Mouse (Mus musculus): ENCODE measurements around the gene Luc7l.

Luc7l gene

DNA sequence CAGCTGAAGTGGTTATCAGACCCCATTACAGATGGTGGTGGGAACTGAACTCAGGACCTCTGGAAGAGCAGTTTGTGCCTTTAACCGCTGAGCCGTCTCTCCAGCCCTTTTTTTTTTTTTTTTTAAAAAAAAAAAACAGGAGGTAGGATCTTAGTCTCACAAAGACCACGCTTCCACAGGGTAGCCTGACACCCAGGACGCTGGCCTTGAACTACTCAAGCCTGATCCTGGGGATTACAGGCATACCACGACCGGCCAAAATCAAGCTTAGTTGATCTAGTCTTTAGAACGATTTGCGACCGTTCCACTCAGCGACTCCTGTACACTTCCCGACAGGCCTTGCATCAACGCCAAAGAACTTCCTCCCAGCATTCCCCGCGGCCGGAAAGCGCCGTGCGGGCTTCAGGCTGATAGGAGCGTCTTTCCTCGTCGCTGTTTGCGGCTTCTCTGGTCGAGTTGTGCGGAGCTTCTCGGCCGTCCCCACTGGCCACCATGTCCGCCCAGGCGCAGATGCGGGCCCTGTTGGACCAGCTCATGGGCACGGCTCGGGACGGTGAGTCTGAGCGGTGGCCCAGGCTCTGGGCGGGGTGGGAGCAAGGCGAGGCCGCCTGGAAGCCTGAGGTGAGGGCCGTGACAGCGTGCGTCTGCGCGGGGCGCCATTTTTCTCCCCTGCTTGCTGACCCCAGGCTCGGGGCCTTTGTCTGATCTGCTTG lies at the start of gene Luc7l:
Luc7l (plus strand) TSS at position 358 of the 713 bp plus-strand sequence.
- peak; percentile 97 for DNase-seq (ENCODE audit: low spot score)

DNA sequence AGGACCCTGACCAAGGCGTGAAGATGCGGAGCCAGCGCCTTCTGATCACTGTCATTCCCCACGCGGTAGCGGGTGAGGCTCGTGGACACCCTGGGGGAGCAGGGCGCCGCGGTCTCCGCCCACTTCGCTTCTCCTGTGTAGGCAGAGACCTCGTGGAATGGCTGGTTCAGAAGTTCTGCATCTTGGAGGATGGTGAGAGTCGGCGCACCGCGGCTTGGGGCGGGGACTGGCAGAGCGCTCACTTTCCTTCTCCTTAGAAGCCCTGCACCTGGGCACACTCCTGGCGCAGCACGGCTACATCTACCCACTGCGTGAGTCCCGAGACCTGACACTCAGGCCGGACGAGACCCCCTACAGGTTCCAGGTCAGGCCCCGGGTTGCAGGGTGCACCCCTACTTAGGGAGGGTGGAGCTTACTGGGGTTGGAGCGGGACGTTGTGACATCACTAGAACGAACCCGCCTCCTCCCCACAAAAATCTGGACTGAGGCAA lies 49.3 kb upstream of the Luc7l start:
- DNase-seq (ENCODE audit: low spot score): no peak

DNA sequence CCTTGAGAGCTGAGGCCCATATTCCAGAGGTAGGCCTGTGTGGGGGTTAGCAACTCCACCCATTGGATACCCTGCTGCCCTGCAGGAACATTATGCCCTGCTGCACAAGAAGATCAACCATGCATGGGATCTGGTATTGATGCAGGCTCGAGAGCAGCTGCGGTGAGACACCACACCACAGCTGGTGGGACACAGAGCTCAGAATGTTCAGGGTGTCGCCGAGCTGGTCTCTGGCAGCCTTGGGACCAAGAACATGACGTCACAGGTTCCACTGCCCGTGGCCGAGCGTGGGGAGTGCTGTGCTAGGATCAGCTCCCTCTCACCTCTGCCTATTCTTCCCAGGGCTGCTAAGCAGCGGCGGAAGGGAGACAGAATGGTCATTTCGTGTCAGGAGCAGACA lies 47.9 kb upstream of the Luc7l start:
- DNase-seq (ENCODE audit: low spot score): no peak

DNA sequence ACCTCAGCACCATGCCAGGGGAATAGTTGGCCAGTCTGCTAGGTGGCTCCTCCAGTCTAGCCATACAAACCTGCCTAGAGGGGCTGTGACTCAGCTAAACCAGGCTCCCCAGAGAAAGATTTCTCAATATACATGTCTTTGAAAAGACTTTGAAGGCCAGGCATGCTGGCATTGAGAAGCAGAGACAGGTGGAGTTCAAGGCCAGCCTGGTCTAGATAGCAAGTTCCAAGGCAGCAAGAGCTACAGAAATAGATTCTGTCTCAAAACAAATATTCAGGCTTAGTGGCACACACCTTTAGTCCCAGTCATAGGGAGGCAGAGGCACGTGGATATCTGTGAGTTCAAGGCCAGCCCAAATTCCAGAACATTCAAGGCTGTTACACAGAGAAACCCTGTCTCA lies 46.3 kb upstream of the Luc7l start:
- DNase-seq (ENCODE audit: low spot score): no peak

DNA sequence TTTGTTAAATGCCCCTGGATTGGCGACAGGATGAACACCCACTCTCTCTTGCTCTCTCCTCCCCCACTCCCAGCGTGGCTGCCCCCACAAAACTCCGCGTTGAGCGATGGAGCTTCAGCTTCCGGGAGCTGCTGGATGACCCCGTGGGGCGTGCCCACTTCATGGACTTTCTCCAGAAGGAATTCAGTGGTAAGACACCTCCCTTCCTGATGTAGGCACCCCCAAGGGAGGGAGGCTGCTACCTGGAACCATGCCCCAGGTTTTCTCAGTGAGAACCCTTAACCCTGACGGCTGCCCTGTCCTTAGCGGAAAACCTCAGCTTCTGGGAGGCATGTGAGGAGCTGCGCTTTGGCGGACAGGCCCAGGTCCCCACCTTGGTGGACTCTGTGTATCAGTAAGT lies 45.0 kb upstream of the Luc7l start, which contains the start of gene Arhgdig:
Arhgdig (minus strand) TSS at position 101 of the 400 bp plus-strand sequence.
- no peak for DNase-seq (ENCODE audit: low spot score)

DNA sequence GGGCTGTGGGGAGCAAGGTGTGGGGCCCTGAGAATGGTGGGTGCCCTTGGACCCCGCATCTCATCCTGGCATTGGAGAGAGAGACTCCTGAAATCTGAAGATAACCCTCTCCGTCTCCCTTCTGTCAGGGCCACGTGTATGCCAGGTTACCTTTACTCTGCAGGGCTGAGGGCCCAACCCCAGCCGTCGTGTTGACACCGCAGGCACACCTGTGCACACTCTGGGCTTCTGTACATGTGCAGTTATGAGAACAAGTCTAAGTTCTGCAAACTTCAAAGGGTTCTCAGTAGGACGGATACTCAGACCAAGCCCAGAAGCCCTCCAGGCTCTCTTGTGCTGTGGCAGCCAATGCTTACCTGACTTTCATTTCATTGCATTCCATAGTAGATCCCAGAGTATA lies 40.5 kb upstream of the Luc7l start:
- no peak for DNase-seq (ENCODE audit: low spot score)

DNA sequence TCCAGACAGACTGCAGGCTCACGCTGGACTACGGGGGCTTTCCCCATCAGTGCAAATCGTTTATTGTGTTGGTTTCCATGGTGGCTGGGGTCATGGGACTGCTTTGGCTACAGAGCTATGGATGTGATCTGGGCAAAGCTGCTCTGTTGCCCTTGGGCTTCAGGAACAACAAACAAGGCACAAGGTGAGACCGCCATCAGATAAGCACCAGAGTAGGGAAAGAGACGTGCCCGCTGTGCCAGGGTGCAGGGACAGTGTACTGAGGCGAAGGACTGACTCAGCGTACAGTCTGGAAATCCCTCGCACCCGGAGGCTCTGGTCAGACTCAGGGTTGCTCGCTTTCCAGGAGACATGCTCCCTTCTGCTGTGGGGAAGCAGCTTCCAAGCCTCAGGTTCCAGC lies 40.0 kb upstream of the Luc7l start:
- DNase-seq (ENCODE audit: low spot score): no peak

DNA sequence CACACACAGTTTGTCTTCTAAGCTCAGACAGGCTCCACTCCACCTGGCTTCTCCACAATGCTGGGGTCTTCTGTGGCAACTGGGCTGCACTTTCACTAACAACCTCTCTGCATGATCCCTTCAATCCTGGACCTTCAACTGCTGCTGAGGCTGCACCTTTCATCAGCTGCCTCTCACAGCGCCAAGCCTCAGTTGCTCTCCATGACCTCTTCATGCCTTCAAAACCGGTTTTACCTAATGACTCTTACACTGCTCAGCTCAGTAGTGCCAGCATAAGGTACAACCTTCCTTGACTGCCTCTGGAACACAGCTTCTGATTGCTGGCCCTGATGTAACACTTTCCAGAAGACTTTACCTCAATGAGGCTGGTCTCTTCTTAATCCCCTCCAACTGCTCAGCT lies 31.2 kb upstream of the Luc7l start:
- no peak for DNase-seq (ENCODE audit: low spot score)

DNA sequence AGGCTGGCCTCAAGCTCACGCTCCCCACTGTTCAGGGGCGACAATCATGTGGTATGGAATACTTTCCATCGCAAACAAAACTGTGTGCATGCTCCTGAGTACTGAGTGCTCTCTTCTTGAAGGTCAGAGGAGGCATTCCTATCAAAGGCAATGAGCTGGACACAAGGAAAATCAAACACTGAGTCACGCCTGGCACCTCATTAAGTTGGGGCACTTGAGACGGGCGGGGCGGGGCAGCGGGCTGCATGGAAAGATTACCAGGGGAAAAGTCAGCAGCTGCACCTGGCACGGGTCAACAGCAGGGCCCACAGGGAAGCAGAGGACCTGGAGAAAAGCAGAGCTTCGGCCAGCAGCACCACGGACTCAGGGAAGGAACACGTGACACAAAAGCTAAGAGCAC lies 27.5 kb upstream of the Luc7l start:
- no peak for DNase-seq (ENCODE audit: low spot score)

DNA sequence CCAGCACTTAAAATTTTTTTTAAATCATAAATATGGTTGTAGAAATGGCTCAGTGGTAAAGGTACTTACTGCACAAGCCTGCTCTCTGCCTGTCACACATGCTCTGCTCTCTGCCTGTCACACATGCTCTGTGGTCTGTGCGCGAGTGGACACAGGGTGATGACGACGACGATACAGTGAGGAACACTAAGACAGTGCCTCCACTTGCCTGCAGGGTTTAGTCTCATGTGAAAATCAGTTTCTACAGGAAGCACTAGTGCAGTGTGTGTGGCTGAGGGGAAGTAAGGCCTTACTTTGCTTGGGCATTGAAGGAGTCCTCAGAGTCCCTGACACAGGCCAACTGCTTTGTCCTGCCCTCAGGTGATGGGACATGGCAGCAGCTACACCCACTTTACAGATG lies 22.9 kb upstream of the Luc7l start:
- DNase-seq (ENCODE audit: low spot score): no peak

DNA sequence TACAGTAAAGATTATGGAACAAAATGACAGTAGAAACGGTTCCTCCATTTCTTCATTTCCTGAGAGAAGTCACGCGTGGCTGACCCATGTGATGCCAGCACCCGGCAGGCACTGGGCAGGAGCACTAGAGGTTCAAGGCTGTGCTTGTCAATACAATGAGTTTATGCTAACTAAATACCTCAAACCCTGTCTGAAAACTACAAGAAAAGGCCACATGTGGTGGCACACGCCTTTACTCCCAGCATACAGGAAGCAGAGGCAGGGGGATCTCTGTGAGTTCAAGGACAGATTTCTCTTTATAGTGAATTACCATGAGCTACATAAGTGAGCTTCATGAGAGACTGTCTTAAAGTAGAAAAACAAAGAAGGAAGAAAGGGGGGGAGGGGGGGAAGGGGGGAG lies 21.5 kb upstream of the Luc7l start:
- no peak for DNase-seq (ENCODE audit: low spot score)

DNA sequence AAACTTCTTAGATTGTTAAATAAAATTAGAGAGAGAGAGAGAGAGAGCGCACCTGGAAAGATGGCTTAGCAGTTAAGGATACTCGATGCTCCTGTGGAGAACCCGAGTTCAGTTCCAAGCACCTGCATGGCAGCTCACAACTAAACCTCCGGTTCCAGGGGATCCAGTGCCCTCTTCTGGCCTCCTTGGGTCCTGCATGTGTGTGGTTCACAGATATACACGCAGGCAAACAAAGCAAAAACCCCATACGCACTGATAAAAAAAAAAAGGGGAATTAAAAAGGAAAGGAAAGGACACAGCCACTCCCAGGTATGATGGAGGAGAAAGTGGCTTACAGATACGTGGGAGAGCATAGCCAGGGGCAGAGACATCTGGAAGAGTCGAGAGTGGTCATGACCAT lies 19.8 kb upstream of the Luc7l start:
- no peak for DNase-seq (ENCODE audit: low spot score)

DNA sequence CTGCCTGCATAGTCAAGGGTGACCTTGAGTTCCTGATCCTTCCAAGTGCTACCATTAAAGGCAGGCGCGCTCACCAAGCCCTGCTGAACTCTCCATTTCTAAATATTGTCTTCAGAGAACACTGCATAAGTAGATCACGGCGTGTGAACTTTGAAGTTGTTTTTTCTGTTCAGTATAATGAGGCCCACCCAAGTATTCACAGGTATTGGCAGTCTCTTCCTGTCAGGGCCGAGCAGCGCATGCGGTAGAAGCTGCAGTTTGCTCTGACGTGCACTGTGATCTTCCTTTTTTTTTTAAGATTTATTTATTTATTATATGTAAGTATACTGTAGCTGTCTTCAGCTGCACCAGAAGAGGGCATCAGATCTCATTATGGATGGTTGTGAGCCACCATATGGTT lies 18.3 kb upstream of the Luc7l start:
- no peak for DNase-seq (ENCODE audit: low spot score)

DNA sequence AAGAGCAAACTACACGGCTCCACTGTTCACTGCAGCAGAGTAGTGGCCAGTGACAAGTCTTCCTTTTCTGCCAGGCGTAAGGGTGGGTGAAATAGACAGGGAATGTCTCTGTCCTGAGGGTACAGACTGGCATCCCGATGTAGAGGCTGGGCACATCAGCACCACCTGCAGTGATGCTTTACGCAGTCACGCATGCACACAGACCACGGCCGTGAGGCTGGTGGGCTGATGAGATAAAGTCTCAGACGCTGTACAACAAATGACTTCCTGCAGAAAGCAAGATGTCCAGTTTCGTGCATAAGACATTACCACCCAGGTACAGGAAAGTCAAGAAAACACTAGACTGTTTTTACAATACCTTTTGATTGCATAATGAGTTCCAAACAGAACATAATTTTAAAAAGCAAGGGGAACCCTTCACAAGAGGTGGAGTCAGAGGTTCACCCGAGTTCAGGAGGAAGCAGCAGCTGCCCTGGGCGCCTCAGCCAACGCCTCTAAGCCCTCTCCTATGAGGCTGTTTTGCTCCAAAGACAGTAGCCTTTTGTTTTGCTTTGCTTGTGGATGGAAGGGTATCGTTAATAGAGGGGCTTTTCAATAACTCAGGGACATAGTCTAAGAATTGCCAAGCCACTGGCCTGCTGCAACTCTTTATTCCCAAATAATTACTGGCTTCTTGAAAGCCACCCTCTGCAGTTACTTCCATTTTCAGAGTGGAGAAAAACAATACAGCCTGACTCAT lies 17.4 kb upstream of the Luc7l start:
- no peak for DNase-seq (ENCODE audit: low spot score)

DNA sequence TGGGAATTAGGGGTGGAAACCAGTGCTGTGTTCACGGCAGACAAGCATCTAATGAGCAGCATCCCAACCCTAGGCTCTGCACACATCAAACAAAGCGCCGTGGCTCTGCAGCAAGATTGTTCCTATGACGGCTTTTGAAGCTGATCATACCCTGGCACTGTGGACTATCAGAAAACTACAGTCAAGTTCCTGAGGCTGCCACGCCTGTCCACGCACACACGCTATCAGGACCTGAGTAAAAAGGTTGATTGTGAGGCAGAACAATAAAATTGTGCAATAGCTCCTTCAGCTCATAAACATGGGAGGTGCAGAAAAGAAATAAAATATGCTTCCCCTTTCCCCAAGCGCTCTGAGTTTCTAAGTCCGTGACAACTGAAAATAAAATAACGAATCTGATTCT lies 15.0 kb upstream of the Luc7l start:
- no peak for DNase-seq (ENCODE audit: low spot score)

DNA sequence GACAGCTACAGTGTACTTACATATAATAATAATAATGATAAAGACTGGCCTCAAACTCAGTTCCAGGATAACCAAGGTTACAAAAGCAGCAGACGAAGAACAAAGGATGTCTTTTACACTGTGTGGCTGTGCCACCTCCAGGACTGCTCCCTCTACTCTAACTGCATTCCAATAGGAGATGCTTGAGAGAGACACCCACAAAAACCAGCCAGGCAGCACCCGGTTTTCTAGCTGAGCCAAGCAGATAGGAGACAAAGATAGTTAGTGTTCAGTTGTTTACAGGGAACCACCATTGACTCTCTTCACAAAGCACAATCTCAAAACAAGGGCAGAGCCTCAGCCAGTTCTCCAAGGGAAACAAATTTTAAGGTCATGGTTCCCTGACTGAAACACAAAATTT lies 13.1 kb upstream of the Luc7l start:
- no peak for DNase-seq (ENCODE audit: low spot score)

DNA sequence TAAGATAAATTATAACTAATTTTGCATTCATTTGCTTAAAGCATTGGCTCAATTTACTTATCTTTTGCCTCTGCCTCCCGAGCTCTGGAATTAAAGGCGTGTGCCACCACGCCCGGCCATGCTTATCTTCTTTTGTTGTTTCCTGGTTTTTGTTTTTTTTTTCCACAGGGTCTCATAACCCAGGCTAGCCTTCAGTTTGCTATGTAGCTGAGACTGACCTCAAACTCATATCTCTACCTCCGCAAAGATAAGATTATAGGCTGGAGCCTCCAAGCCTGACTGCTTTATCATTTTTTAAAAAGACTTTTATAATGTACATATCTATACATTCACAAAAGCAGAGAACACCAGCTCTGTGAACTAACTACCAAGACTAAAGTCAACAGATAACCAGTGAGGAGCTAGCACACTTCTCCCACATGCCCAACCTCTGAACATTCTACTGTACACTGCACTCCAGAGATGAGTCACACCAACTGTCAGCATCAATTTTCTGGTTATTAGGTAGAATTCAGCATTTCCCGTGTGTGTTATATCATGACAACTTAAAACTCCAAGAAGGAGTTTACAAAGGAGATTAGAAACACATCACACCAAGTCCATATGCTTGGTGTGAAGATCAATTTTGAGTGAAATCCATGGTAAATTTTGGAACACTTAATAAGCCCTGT lies 12.4 kb upstream of the Luc7l start:
- peak; percentile 58 for DNase-seq (ENCODE audit: low spot score)

DNA sequence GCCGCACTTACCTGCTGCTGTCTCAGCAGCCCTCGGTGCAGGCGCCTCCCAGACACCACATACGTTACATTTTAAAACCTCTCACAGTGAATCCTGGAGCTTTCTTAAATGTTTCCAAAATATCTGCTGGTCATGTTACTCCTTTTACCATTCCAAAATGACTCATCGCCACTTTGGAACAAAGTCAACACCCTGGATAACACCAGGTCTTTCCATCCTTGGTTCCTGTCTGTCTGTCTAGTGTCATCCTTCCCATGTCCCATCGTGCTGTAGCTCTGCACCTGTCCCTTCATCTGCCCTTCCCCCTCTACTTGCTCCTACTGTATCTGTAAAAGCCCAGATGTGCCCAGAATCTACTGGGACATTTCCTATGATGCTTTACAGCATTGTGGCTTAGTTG lies 11.7 kb upstream of the Luc7l start:
- peak; percentile 58 for DNase-seq (ENCODE audit: low spot score)

DNA sequence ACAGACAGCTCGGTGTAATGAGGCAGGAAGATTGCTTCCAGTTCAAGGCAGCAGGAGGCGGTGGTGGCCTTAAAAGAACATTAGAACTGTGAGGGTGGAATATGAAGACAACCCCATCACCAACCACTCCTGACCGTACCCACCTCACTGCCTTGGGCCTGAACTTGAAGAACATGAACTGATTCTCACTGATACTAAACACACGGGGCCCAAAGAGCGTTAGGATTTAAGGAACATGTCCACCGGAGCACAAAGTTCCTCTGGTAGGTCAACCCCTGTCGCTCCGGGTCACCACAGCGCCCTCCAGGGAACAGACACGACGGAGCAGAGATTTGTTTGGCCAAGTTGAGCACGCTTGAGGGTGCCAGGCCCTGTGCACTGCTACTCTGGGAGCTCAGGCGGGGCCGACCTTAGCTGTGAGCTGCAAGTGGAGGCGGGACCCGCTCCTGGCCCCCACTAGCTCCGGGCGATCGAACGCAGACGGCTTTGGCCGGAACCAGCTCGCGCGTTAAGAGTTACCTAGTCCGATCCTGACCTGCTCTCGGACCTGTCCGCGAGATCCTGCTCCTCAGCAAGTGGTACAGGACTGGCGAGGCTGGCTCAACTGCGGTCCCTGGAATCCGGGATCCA lies 9.1 kb upstream of the Luc7l start:
- DNase-seq (ENCODE audit: low spot score): peak; percentile 75

DNA sequence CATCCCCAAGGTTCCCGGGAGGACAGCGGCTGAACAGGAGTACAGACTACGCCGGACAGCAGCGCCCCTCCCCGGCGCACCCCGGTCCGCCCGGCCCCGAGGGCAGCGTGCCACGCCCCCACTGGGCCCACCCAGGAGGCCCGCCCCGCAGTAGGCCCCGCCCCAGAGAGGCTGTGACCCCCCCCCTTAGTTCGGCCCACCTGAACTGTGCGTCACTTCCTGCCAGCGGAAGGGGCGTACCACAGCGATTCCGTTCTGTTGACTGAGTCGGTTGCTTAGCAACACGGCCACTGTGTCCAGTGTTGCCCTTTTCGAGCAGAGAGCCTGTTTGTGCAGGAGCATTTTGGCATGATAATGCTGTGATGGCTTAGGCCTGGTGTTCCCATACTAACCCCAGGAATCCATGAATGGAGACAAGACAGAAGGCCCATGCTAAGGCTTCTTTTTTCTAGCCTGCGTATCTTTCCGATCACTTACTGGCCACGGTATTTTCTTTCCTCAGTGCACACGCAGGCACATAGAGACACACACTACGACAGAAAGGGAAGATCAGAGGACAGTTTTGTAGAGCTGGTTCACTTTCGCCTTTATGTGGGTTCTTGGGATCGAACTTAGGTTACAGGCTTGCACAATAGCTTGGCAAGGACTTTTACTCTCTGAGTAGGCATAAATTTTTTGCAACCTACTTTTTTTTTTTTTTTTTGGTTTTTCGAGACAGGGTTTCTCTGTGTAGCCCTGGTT lies 8.4 kb upstream of the Luc7l start, which contains the start of gene Fam234a:
Fam234a (minus strand) TSS at position 142 of the 741 bp plus-strand sequence.
- peak; percentile 98 for DNase-seq (ENCODE audit: low spot score)

DNA sequence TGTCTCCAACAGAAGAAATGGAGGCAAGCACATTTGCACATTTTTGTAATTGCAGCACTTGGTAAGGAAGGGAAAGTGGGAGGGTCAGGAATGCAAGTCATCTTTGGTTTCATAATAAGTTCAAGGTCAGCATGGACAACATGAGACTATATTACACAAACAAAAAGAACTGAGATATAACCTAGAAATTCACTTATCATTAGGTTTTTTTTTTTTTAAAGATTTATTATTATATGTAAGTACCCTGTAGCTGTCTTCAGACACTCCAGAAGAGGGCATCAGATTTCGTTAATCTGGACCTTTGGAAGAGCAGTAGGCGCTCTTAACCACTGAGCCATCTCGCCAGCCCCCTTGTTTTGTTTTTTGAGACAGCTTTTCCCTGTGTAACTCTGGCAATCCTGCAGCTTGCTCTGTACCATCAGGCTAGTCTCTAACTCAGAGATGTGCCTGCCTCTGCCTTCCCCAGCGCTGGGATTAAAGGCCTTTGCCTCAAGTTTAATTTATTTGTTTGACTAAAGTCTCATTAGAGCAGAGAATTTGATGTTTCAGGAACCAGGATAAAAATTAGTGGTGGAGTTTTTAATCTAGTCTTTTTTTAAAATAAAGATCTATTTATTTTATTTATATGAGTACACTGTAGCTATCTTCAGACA lies 684 bp upstream of the Luc7l start:
- DNase-seq (ENCODE audit: low spot score): no peak
